Mouse (Mus musculus): ENCODE measurements around the gene Arl4a. TPM values are rescaled to one million over a fixed set of nuclear protein-coding genes. Genes with fewer than 3 reads are reported as not detected.

Gene Arl4a
- polyA plus RNA-seq, 1 experiment from 2014 or later, result 85.9 TPM

GRCm38 (mm10) chr12:39957931-39958671, 79.7 kb downstream of the Arl4a start:
- H3K36me3 ChIP-seq, result no peaks in the 10 kb centered on the region
- no peak overlapping the region for H3K4me2 ChIP-seq (replicated peaks)
- 54% methylated on average over 8 of the region's 8 CpGs for WGBS
- no peaks in the 10 kb centered on the region for H3K27me3 ChIP-seq
- H3K9ac ChIP-seq, result no peak overlapping the region
- H3K27ac ChIP-seq (replicated peaks), result no peak overlapping the region
- H3K4me3 ChIP-seq (replicated peaks), result no peak overlapping the region
- no peak for ATAC-seq (ENCODE audit: insufficient number of reproducible peaks, low FRiP score, low TSS enrichment, low read depth)
- no peaks in the 10 kb centered on the region for H3K9me3 ChIP-seq (replicated peaks)
- no peaks in the 10 kb centered on the region for H3K4me1 ChIP-seq

GRCm38 (mm10) chr12:39956396-39956795, 81.4 kb downstream of the Arl4a start:
- 51% methylated on average over 15 of the region's 15 CpGs for WGBS
- Histone ChIP-seq H3K27me3 (no peaks in the 10 kb centered on the region), H3K4me3 (replicated peaks) (no peak overlapping the region), H3K9me3 (replicated peaks) (no peaks in the 10 kb centered on the region), H3K27ac (replicated peaks) (no peak overlapping the region), H3K4me2 (replicated peaks) (no peak overlapping the region), H3K9ac (no peak overlapping the region), H3K36me3 (no peaks in the 10 kb centered on the region), H3K4me1 (no peaks in the 10 kb centered on the region)
- ATAC-seq (ENCODE audit: insufficient number of reproducible peaks, low FRiP score, low TSS enrichment, low read depth), result no peak

Other genes starting within 250 kb of the Arl4a start
- gene Scin, start 96.2 kb upstream of the Arl4a start, polyA plus RNA-seq (2015; fragmentation: Nextera tagmentation; extraction: Ambion mirVana), result 4.8 and 5.7 TPM in 2 replicates
- gene Lsmem1, start 161.5 kb upstream of the Arl4a start, polyA plus RNA-seq (2015; fragmentation: Nextera tagmentation; extraction: Ambion mirVana), result 1.4 and 1.9 TPM in 2 replicates
- 104 and 108 TPM in 2 replicates for gene Ifrd1, start 210.5 kb upstream of the Arl4a start, polyA plus RNA-seq (2015; fragmentation: Nextera tagmentation; extraction: Ambion mirVana)

Data from embryonic facial prominence, embryonic 15.5 days (tissue).